Mouse (Mus musculus): ENCODE results near the gene Acan.

GRCm38 (mm10) chr7:79159406-79159805, 106.1 kb downstream of the Acan start:
- TF ChIP-seq POLR2A (IDR thresholded peaks at IDR 0.05; ENCODE audit: insufficient read depth, low read depth, low read length) (no peak), CTCF (IDR thresholded peaks at IDR 0.05) (no peak)
